Mouse (Mus musculus): Measurements from ENCODE around the gene Ubc. TPM values are rescaled to one million over a fixed set of nuclear protein-coding genes. Genes with fewer than 3 reads are reported as not detected.

The Ubc gene
- polyA plus RNA-seq, 1 experiment from 2014 or later: 988 TPM

DNA sequence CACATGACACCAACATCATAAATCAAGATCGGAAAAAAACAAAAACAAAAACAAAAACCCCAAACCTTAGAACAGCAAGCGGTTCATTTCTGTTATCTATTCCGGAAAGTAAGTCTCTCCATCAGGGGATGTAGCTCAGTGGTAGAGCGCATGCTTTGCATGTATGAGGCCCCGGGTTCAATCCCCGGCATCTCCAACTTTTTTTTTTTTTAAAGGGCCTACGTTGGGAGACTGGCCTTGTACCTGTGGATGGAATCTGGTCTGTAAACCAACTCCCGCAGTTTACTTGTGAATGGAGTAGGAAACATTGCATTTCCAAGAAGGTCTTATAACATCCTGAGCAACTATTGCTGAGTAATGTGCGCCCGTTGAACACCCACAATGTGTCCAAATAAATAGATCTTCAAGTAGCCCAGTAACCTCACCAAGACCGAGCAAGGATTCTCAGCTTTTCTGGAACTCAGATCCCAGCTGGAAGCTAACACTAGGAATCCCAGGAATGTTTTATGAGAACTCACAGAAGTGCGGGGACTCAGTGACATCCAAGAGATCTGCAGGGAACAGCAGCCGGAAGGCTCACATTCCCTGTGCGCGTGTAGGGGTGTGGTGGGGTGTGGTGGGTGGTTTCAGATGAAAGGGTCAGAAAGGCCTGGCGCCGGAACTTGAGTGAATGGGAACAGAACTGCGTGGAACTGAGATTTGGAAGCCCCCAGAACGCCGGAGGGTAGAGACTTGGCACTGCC, 19.5 kb upstream of the Ubc start:
- H3K27ac ChIP-seq (replicated peaks): peak overlapping the region; percentile 73
- peak overlapping the region; percentile 57 for H3K4me3 ChIP-seq
- H3K9me3 ChIP-seq: no peaks in the 10 kb centered on the region
- peaks cover 31% of the 10 kb centered on the region for H3K4me1 ChIP-seq
- peak; percentile 76 for DNase-seq (ENCODE audit: low spot score)
- WGBS: 7% methylated on average over 20 of the region's 20 CpGs
- H3K36me3 ChIP-seq (replicated peaks): peaks cover 21% of the 10 kb centered on the region
- no peaks in the 10 kb centered on the region for H3K27me3 ChIP-seq (replicated peaks; ENCODE audit: low read depth, poor library complexity, severe bottlenecking)

DNA sequence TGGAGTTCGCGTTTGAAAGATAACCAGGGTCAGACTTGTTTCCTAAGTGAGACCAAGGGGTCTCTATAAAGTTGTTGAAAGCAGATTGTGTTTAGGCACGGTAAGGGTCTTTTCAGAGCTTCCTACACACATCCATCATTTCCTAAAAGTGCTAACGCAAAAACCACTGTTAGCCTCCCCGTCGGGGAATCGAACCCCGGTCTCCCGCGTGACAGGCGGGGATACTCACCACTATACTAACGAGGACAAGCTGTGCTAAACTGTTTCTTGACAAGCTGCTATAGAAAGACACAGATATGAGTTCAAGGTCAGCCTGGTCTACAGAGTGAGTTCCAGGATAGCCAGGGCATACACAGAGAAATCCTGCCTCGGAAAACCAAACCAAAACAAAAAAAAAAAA, 18.8 kb upstream of the Ubc start:
- Histone ChIP-seq H3K9me3 (no peaks in the 10 kb centered on the region), H3K27me3 (replicated peaks; ENCODE audit: low read depth, poor library complexity, severe bottlenecking) (no peaks in the 10 kb centered on the region), H3K36me3 (replicated peaks) (peaks cover 14% of the 10 kb centered on the region), H3K4me1 (peaks cover 32% of the 10 kb centered on the region), H3K27ac (replicated peaks) (peak overlapping the region; percentile 73), H3K4me3 (peak overlapping the region; percentile 57)
- WGBS: 1% methylated on average over 13 of the region's 13 CpGs
- peak; percentile 92 for DNase-seq (ENCODE audit: low spot score)

DNA sequence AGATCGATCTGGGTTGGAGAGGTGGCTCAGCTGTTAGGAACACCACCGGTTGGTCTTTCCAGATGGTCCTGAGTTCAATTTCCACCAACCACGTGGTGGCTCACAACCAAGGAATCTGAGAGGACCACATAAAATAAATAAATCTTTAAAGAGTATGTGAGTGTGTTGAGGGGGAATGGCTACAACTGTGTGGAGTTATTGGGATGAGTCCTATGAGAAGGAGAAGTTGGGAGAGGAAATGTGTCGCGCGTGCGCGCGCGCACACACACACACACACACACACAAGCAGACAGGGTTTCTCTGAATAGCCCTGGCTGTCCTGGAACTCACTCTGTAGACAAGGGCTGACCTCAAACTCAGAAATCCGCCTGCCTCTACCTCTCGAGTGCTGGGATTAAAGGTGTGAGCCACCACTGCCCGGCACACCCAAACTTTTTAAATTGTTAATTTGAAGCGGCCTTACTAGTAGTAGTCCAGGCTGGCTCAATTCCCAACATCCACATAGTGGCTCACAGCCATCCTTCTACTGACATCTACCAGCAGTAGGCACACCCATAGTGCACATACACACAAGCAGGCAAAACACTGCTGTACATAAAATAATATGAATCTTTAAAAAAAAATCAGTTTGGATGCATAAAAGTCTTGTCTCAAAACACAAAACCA, 18.0 kb upstream of the Ubc start:
- H3K36me3 ChIP-seq (replicated peaks): peaks cover 6% of the 10 kb centered on the region
- H3K9me3 ChIP-seq: no peaks in the 10 kb centered on the region
- H3K27ac ChIP-seq (replicated peaks): no peak overlapping the region
- DNase-seq (ENCODE audit: low spot score): peak; percentile 33
- H3K4me1 ChIP-seq: peaks cover 37% of the 10 kb centered on the region
- 66% methylated on average over 14 of the region's 14 CpGs for WGBS
- H3K27me3 ChIP-seq (replicated peaks; ENCODE audit: low read depth, poor library complexity, severe bottlenecking): peaks cover 1% of the 10 kb centered on the region; the same call in 1 of the 2 replicates
- H3K4me3 ChIP-seq: peak overlapping the region; percentile 57

DNA sequence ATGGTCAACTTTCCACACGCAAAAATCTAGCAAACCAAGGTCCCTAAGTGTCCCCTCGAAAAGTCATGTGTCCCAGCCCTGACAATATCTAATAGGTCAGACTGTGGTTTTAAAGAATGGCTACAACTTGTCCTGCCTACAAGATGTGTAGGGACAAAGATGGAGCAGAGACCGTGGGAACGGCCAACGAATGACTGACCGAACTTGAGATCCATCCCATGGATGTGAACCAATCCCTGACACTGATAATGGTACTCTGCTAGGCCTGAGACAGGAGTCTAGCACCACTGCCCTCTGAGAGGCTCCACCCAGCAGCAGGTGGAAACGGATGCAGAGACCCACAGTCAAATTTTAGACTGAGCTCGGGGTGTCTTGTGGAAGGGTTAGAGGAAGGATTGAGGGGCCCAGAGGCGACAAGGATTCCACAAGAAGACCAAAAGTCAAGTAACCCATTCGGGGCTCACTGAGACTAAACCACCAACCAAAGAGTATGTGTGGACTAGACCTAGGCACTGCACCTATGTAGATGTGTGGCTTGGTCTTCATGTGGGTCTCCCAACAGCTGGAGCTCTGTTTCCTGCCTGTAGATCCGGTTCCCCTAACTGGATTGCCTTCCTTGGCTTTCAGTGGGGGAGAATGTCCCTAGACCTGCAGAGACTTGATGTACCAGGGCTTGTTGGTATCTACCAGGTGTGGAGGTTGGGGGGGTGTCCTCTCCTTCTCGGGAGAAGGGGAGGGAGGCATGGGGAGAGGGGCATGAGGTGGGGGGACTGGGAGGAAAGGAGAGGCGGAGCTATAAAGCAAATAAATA, 17.2 kb upstream of the Ubc start:
- H3K4me1 ChIP-seq: peaks cover 43% of the 10 kb centered on the region
- DNase-seq (ENCODE audit: low spot score): no peak
- H3K36me3 ChIP-seq (replicated peaks): no peaks in the 10 kb centered on the region
- H3K27ac ChIP-seq (replicated peaks): peak overlapping the region; percentile 83
- H3K9me3 ChIP-seq: no peaks in the 10 kb centered on the region
- peaks cover 8% of the 10 kb centered on the region; the same call in 1 of the 2 replicates for H3K27me3 ChIP-seq (replicated peaks; ENCODE audit: low read depth, poor library complexity, severe bottlenecking)
- 59% methylated on average over 13 of the region's 13 CpGs for WGBS
- H3K4me3 ChIP-seq: peak overlapping the region; percentile 76

DNA sequence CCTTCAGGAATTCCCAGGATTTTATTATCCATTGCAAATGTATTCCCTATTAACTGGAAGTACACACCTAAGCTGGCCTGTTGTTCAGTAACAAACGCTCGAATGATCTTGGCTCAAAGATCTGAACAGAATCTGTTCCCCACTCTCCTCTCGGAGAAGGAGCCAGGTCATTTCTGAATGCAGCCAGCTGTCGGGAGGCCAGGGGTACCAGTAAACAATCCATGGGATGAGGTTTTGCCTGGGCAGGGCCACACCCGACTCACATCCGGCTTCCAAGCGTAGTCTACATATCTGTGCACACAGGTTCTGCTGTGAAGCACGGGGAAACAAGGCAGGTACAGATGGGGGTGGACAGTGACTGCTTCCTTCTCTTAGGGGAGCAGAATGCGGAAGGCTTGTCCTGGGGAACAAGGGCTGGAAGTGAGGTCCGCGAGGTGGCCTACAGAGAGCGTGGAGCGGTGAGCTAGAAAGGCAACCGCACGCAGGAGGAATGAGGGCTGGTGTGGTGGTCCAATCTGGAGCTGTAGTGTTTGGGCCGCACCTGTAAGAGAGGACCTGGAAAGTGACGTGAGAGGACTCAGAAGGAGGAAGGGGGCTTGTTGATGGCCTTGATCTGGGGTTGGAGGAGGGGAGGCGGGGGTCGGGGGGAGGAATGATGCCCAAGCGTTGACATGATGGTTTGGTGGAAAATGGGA, 16.5 kb upstream of the Ubc start:
- Histone ChIP-seq H3K27ac (replicated peaks) (peak overlapping the region; percentile 83), H3K36me3 (replicated peaks) (no peaks in the 10 kb centered on the region), H3K27me3 (replicated peaks; ENCODE audit: low read depth, poor library complexity, severe bottlenecking) (peaks cover 13% of the 10 kb centered on the region; the same call in 1 of the 2 replicates), H3K4me3 (peak overlapping the region; percentile 76), H3K9me3 (no peaks in the 10 kb centered on the region), H3K4me1 (peaks cover 43% of the 10 kb centered on the region)
- WGBS: 2% methylated on average over 20 of the region's 20 CpGs
- DNase-seq (ENCODE audit: low spot score): peak; percentile 71

DNA sequence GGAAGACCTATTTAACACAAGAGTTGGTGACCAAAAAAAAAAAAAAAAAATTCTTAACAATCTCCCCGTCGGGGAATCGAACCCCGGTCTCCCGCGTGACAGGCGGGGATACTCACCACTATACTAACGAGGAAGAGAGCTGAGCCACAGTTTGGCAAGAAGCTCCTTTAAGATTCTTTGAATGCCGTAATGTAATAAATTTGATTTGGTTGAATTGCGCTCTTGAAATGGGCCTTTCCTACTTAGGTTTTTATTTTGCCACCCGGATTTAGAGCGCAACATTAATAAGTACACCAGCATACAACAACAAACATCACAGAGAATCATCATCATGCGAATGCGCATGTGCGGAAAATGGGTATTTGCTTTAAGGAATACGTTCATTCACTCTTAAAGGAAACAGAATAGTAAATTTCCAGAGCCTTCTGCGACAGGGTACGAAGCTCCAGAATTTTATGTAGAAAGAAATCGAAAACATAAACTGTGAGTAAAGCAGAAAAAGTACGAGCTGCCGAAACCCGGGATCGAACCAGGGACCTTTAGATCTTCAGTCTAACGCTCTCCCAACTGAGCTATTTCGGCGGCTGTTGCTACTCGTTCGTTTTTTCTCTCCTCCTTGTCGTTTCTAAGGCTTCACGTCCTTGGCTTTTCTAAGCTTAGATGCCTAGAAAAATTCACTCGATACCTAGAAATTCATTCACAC, 15.7 kb upstream of the Ubc start:
- peaks cover 43% of the 10 kb centered on the region for H3K4me1 ChIP-seq
- H3K4me3 ChIP-seq: peak overlapping the region; percentile 76
- no peaks in the 10 kb centered on the region for H3K9me3 ChIP-seq
- peak; percentile 89 for DNase-seq (ENCODE audit: low spot score)
- WGBS: under 1% methylated on average over 31 of the region's 31 CpGs
- H3K27ac ChIP-seq (replicated peaks): peak overlapping the region; percentile 83
- H3K36me3 ChIP-seq (replicated peaks): no peaks in the 10 kb centered on the region
- peaks cover 13% of the 10 kb centered on the region; the same call in 1 of the 2 replicates for H3K27me3 ChIP-seq (replicated peaks; ENCODE audit: low read depth, poor library complexity, severe bottlenecking)

DNA sequence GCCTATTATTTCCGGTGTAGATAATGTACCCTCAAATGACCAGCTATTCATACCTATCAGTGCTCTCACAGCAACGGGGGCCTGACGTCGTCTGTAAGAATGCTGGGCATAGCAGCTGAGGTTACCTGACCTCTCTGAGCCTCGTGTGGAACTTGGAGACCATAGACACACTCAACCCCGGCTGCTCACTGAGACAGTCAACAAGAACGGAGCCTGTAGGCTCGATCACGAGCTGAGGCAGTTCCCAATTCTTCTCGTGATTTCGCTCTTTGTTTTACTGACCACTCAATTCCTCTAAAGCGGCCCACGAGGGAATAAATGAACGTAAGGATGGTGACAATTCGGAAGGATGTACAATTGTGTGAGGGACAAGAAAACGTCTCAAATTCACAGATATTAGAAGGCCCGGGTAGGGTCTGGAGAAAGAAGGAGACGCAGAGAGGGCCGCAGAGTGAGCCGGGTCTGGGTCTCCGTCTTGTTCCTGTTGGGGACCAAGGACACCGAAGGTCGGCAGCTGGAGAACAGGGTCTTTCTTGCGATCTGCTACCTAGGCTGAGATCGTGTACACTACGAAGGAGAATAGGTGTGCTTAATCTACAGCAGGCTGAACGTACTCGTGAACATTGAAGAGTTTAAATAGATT, 15.0 kb upstream of the Ubc start:
- Histone ChIP-seq H3K4me3 (peak overlapping the region; percentile 76), H3K27me3 (replicated peaks; ENCODE audit: low read depth, poor library complexity, severe bottlenecking) (peaks cover 13% of the 10 kb centered on the region; the same call in 1 of the 2 replicates), H3K36me3 (replicated peaks) (no peaks in the 10 kb centered on the region), H3K27ac (replicated peaks) (peak overlapping the region; percentile 79), H3K9me3 (no peaks in the 10 kb centered on the region), H3K4me1 (peaks cover 38% of the 10 kb centered on the region)
- DNase-seq (ENCODE audit: low spot score): peak; percentile 82
- 2% methylated on average over 28 of the region's 28 CpGs for WGBS

DNA sequence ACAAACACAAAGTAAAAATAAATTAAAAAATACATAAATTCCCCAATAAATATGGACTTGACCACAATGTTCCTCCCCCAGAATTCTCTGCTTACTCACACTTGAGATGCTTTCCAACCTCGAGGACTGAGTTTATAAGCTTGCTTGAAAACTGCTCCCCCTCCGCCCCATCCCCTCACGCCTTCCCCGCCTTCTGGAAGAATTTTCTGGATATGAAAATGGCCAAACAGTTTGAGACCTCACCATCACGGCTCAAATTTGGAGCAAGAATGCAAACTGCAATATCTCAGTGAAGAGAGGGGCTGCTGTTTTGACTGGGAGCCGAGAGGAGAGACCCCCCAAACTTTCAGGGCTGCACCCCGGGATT, 14.5 kb upstream of the Ubc start:
- Histone ChIP-seq H3K4me3 (peak overlapping the region; percentile 76), H3K27me3 (replicated peaks; ENCODE audit: low read depth, poor library complexity, severe bottlenecking) (peaks cover 13% of the 10 kb centered on the region; the same call in 1 of the 2 replicates), H3K4me1 (peaks cover 33% of the 10 kb centered on the region), H3K36me3 (replicated peaks) (no peaks in the 10 kb centered on the region), H3K27ac (replicated peaks) (peak overlapping the region; percentile 79), H3K9me3 (no peaks in the 10 kb centered on the region)
- no peak for DNase-seq (ENCODE audit: low spot score)
- WGBS: 3% methylated on average over 7 of the region's 7 CpGs

DNA sequence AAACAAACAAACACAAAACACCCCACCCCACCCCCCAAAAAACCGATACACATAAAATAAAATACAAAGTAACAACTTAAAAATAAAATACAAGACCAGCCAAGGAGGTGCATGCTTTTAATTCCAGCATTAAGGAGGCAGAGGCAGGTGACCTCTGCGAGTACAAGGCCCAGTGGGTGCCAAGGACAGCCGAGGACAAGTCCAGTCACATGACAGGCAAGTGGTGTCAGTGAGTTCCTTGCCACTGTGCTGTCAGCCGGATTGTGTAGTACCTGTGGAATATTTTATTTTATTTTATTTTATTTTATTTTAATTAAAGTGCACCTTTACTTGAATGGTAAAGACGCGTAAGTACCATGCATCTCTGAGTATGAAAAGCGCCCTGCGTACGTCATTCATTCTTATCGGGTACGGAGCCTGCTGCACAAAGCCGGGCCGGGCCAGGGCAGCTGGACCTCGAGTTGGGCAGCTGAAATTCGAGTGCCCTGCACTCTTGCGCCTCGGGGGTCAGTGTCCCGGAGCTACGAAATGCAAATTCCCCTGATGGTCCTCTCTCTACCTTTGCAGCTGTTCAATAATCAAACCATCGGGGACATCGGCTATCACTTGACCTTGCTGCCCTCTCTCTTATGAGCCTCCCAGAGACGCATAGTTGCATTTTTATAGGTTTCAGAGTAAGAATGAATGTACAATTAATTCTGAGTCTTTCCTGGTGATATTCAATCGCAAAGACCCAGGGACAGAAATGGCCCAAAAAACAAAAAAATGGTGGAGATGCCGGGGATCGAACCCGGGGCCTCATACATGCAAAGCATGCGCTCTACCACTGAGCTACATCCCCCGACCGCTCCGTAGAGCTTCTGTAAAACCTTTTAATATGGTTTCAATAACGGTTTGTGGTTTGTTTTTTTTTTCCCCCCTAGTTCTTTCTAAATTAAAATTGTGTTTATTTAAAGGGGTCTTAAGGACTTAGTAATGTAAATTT, 13.8 kb upstream of the Ubc start:
- peaks cover 13% of the 10 kb centered on the region for H3K27me3 ChIP-seq (replicated peaks; ENCODE audit: low read depth, poor library complexity, severe bottlenecking)
- DNase-seq (ENCODE audit: low spot score): peak; percentile 82
- WGBS: 11% methylated on average over 31 of the region's 31 CpGs
- peaks cover 31% of the 10 kb centered on the region for H3K4me1 ChIP-seq
- H3K36me3 ChIP-seq (replicated peaks): no peaks in the 10 kb centered on the region
- peak overlapping the region; percentile 41 for H3K27ac ChIP-seq (replicated peaks)
- no peaks in the 10 kb centered on the region for H3K9me3 ChIP-seq
- H3K4me3 ChIP-seq: peak overlapping the region; percentile 76

DNA sequence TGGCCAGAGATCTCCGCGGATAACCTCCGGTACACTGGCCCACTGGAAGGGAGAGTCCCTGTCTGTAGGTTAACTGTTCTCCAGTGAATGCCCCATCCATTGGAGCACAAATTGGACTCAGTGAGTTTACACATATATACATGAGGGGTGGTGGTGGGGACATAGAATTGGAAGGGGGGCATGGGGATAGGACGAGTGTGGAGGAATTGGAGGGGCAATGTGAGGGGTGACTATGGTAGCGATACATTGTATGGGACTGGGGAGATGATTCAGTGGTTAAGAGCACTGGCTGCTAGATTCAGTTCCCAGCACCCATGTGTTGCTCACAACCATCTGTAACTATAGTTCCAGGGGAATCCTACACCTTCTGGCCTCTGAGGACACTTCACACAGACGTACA, 13.0 kb upstream of the Ubc start:
- Histone ChIP-seq H3K9me3 (no peaks in the 10 kb centered on the region), H3K36me3 (replicated peaks) (no peaks in the 10 kb centered on the region), H3K27ac (replicated peaks) (no peak overlapping the region), H3K27me3 (replicated peaks; ENCODE audit: low read depth, poor library complexity, severe bottlenecking) (peaks cover 21% of the 10 kb centered on the region), H3K4me1 (peaks cover 26% of the 10 kb centered on the region), H3K4me3 (peak overlapping the region; percentile 26)
- DNase-seq (ENCODE audit: low spot score): no peak
- WGBS: 56% methylated on average over 6 of the region's 6 CpGs

All from embryonic facial prominence, embryonic 10.5 days (tissue).